Mouse (Mus musculus): ENCODE measurements around the gene Mta2. TPM values are rescaled to one million over a fixed set of nuclear protein-coding genes. Genes with fewer than 3 reads are reported as not detected.

The Mta2 gene
- 28.0 TPM for polyA plus RNA-seq (2014; fragmentation: Illumina TruSeq; extraction: RNeasy Lipid Tissue Mini Kit (QIAGEN cat#74804); ENCODE audit: low read depth, low replicate concordance)

DNA sequence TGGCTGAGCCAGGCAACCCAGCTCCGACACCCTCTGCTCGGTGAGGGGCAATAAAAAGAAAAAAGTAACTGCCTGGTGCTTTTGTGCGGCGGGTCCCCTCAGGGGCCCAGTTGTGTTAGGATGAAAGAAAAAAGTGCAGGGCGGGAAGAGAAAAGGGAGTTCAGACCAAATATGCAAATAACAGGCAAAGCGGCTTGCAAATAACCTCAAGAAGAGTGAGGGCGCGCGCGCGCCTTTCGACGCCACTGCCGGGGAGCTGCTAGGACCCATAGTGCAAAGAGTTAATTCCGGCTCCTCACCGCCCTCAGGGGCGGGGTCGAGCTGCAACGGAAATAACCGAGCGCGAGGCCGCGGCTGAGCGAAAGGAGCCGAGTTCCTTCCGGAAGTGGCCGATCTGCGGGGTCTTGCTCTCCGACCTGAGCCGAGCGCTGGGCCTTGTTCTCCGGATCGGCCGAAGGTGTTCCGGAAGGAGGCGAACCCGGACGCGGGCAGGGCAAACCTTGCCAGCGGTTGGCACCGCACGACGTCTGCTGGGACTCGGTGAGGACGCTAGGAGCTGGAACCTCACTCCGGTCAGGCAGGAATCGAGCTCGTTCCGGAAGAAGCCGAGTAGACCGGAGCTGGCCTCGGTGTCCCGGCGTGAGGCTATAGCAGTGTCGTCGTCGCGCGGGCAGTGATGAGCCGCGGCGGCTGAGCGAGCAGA lies at the start of gene Mta2:
Mta2 (plus strand) TSS at position 361 of the 703 bp plus-strand sequence.

DNA sequence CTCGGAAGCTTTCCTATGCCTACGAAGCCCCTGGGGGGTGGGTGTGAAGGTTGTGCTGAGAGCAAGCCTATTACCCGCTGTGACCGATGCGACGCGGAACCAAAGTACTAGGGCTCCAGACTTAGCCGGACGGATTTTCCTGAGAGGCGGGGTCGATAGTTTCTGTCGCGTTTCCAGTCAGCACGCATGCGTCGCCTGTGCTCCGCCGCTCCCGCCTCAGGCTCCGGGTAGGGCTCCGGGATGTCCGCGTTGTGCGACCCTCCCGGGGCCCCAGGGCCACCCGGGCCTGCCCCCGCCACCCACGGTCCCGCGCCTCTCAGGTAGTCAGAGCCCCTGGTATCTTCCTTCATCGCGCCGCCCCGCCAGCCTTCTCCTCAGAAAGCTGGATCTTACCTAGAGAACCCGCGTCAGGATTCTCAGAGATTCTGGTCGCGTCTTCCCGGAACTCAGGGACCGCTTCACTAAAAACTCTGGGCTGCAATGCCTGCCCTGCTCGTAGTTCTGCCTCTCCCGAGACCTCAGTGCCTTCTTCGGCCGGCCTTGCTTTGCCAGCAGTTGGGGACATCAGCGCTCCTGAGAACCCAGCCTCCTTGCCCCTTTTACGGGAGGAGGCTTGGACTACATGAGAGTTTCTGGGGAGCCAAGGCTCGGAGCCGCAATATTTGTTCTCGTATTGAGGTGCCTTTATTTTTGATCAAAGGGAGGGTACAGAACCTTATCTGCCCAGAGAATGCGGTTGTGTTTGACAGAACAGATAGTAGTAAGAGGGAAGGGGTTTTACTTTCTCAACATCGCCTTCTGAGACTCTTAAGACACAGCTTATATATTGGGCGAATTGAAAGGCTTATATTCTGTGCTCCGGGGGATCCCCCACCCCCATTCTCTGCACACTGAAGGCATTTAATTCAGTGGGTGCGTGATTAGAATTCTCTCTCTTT lies 48.6 kb upstream of the Mta2 start, which contains the start of gene Ints5:
Ints5 (plus strand) TSS at position 177 of the 938 bp plus-strand sequence.

DNA sequence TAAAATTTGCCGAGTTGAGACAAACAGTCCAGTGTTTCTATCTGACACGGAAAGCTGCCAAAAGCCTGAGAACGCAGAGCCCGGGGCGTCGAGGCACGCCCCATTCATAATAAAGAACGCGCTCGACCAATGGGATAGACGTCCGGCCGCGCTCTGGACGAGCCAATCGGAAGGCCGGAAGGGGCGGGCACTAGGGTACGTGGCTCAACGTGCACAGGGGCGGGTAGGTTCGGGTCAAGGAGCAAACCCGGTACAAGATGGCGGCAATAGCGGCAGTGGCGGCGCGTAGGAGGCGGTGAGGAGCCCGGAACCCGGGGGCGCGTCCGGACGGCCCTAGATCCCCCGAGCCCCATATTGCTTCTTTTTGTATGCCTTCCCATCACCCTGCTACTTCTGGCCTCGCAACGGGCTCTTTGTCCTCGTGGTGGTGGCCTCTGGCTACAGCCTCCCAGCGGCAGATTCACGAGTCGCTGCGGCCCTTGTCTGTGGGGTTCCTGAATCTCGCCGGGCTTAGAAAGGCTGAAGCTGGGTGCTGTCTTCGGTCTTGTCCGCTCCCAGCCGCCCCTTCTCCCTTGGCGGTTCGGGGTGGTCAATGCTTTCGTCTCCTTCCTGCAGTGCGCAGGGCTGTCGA lies 43.7 kb upstream of the Mta2 start, which contains the start of gene Ganab:
Ganab (plus strand) TSS at position 207 of the 631 bp plus-strand sequence.

DNA sequence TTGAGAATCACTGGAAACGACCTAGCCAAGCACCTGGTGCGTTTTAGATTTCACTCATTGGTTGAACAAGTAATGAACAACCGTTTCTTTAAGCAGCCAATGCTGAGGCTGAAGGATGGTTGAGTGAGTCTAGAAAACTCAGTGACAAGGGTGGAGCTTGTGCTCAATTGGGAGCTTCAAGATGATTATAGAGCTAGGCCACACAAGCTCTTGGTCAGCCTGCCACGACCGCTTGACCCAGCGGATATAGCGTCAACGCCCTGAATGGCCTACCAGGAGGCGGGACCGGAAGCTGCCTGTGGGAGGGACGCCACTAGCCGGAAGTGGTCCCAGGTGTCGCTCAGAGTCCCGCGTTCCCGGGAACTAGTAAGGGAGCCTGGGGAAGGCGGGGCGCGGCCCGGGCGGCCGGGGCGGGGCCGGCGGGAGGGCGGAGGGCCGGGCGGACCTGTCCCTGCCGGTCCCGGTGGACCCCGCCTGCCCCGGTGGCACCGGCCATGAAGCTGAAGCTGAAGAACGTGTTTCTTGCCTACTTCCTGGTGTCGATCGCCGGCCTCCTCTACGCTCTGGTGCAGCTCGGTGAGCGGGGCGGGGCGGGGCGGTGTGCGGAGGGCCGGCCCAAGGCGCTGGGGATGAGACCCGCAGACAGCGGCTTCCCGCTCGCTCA lies 21.5 kb upstream of the Mta2 start, which contains the start of gene B3gat3:
B3gat3 (plus strand) TSS at position 302 of the 664 bp plus-strand sequence.

DNA sequence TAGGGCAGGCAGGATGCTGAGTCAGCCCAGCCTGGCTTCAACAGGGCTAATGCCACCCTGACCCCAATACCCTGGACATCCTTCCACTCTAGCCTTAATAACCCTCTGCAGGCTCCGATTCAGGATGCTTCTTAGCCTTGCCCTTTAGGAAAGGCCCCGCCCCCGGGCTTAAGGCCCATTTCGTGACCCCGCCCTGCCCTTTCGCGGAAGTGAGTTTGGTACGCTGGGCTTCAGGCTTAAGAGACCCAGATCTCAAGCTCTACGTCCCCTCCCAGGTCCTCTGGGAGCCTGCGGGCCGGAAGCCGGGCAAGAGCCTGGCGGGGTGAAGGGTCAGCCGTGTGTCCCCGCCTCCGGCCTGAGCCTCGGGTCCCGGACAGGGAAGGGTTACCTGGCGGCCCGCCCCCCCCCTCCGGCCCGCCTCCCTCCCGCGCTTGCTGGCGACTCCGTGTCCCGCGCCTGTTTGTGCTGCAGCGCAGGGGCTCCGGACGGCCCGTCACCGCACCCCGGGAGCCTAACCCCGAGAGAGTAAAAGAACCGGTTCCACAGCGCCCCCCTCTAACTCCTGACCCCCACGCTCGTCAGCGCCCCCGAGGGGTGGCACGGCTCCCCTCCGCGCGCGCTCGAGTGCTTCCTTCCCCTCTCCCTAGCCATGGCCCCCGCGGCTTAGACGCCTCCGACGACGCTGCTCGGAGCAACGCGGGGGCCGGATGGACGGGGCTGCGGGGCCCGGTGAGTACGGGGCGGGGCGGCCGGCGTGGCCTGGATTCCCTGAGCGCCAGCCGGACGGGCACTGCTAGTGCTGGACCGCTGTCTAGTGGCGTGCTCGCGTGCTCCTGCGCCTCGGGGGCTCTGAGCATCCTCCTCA lies 12.2 kb upstream of the Mta2 start, which contains the start of the genes Rom1 and Eml3:
Rom1 (minus strand) TSS at position 133 of the 865 bp plus-strand sequence.
Eml3 (plus strand) TSS at position 329 of the 865 bp plus-strand sequence.

DNA sequence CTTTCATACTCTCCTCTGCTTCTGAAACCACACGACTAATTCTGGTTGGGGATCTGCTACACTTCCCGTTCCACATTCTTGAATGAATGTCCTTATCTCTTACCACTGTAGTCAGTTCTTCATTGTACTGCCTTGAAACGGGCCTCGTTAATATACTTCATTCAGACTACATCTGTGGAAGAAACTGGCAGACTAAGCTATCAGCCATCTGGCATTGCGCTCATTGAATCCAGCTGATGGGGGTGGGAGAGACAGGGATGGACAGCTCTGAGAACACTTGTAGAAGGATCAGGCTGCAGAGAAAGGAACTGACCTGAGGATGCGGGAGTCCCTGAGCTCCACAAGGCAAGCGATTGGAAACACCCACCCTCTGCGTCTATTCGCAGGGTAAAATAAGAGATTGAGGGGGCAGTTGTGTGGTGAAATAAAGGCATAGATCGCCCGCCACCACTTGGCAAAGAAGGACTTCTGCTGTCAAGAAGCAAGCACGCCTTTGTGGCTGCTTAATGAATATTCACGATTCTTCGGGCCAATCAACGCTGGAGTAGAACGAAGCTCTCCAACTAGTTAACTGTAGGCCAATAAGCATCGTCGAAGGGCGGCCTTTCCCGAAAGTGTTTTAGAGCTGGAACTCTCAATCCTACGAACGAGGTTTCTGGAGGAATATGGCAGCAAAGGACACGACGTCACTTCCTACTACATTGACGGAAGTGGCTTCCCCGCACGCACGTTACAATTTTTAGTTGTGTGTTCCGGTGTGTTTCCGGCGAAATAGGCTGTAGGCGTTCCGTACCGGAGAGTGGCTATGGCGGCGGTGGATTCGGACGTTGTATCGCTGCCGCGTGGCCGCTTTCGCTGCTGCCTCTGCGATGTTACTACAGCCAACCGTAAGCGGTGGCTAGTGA lies 11.7 kb downstream of the Mta2 start, which contains the start of gene Tut1:
Tut1 (plus strand) TSS at position 713 of the 905 bp plus-strand sequence.

DNA sequence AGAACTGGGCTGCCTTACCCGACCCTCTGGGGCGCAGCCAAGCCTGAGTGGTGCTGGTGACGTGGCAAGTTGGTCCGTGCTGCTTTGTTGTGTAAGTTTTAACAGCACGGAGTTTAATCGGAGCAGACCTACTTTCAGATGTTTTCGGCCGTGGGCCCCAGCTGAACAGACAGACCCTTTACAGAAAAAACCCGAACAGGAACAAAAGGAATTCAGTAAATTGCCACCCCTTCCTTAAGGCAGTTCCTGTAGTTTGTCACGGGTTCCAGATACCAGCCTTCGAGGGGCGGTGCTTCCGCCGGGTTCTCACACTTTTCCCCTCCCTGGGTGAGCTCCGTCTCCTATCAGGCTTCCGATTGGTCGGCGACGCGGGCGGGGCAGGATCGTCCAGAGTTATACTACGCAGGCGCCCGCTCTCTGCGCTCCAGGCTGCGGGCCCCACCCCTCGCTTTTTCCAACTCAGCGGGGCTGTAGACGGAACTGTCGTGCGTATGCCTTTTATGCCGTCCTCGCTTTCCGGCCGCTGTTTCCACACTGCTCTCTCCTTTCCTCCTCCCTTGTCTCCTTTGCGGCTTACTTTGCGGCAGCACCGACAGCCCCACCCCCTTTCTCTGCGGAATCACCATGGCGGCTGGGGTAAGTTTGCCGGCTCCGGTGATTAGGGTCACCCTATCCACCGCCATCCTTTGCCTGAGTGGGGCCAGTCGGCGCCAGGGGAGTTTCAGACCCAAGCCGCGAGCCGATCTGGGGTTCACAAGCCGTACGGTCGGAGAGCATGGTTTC lies 25.1 kb downstream of the Mta2 start, which contains the start of gene Eef1g:
Eef1g (plus strand) TSS at position 452 of the 783 bp plus-strand sequence.

DNA sequence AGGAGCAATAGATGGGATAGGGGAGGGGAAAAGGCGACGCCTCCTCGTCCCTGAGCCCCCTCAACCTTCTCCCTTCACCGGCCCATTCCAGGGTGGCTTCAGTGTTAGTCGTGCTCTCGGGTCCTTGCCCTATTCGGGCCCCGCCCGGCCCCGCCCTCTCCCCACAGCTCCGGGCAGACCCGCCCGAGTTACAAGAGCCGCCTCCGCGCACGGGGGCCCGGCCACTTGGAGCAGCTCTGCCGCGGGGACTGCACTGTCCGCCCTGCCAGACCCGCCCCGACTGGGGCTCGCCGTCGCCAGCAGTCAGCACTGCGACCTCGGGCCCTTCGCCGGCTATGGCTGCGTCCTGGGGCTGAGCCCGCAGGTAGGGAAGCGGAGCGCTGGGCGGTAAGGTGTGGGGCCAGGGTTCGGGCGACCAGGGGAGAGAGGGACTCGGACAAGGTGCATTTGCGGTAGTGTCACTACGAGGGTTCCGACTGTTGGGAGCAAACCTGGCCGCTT lies 47.4 kb downstream of the Mta2 start, which contains the start of gene Ahnak:
Ahnak (plus strand) TSS at position 219 of the 501 bp plus-strand sequence.

Other genes starting within 250 kb of the Mta2 start
- 49.2 TPM for gene Slc3a2, start 218.5 kb upstream of the Mta2 start, polyA plus RNA-seq (2014; fragmentation: Illumina TruSeq; extraction: RNeasy Lipid Tissue Mini Kit (QIAGEN cat#74804); ENCODE audit: low read depth, low replicate concordance)
- 8.7 TPM for gene Wdr74, start 206.0 kb upstream of the Mta2 start, polyA plus RNA-seq (2014; fragmentation: Illumina TruSeq; extraction: RNeasy Lipid Tissue Mini Kit (QIAGEN cat#74804); ENCODE audit: low read depth, low replicate concordance)
- not detected for gene 1700092M07Rik, start 201.2 kb upstream of the Mta2 start, polyA plus RNA-seq (2014; fragmentation: Illumina TruSeq; extraction: RNeasy Lipid Tissue Mini Kit (QIAGEN cat#74804); ENCODE audit: low read depth, low replicate concordance)
- gene Stx5a, start 200.5 kb upstream of the Mta2 start, polyA plus RNA-seq (2014; fragmentation: Illumina TruSeq; extraction: RNeasy Lipid Tissue Mini Kit (QIAGEN cat#74804); ENCODE audit: low read depth, low replicate concordance), result 45.2 TPM
- 39.4 TPM for gene Nxf1, start 184.8 kb upstream of the Mta2 start, polyA plus RNA-seq (2014; fragmentation: Illumina TruSeq; extraction: RNeasy Lipid Tissue Mini Kit (QIAGEN cat#74804); ENCODE audit: low read depth, low replicate concordance)
- gene Tmem223, start 170.9 kb upstream of the Mta2 start, polyA plus RNA-seq (2014; fragmentation: Illumina TruSeq; extraction: RNeasy Lipid Tissue Mini Kit (QIAGEN cat#74804); ENCODE audit: low read depth, low replicate concordance), result 19.2 TPM
- gene Tmem179b, start 167.4 kb upstream of the Mta2 start, polyA plus RNA-seq (2014; fragmentation: Illumina TruSeq; extraction: RNeasy Lipid Tissue Mini Kit (QIAGEN cat#74804); ENCODE audit: low read depth, low replicate concordance), result 30.8 TPM
- not detected for gene Taf6l, start 155.5 kb upstream of the Mta2 start, polyA plus RNA-seq (2014; fragmentation: Illumina TruSeq; extraction: RNeasy Lipid Tissue Mini Kit (QIAGEN cat#74804); ENCODE audit: low read depth, low replicate concordance)
- 19.2 TPM for gene Polr2g, start 143.3 kb upstream of the Mta2 start, polyA plus RNA-seq (2014; fragmentation: Illumina TruSeq; extraction: RNeasy Lipid Tissue Mini Kit (QIAGEN cat#74804); ENCODE audit: low read depth, low replicate concordance)
- not detected for gene Zbtb3, start 139.3 kb upstream of the Mta2 start, polyA plus RNA-seq (2014; fragmentation: Illumina TruSeq; extraction: RNeasy Lipid Tissue Mini Kit (QIAGEN cat#74804); ENCODE audit: low read depth, low replicate concordance)
- gene Ttc9c, start 122.5 kb upstream of the Mta2 start, polyA plus RNA-seq (2014; fragmentation: Illumina TruSeq; extraction: RNeasy Lipid Tissue Mini Kit (QIAGEN cat#74804); ENCODE audit: low read depth, low replicate concordance), result 27.0 TPM
- 49.7 TPM for gene Hnrnpul2, start 121.9 kb upstream of the Mta2 start, polyA plus RNA-seq (2014; fragmentation: Illumina TruSeq; extraction: RNeasy Lipid Tissue Mini Kit (QIAGEN cat#74804); ENCODE audit: low read depth, low replicate concordance)
- gene AC129217.1, start 112.1 kb upstream of the Mta2 start, polyA plus RNA-seq (2014; fragmentation: Illumina TruSeq; extraction: RNeasy Lipid Tissue Mini Kit (QIAGEN cat#74804); ENCODE audit: low read depth, low replicate concordance), result not detected
- gene Bscl2, start 104.4 kb upstream of the Mta2 start, polyA plus RNA-seq (2014; fragmentation: Illumina TruSeq; extraction: RNeasy Lipid Tissue Mini Kit (QIAGEN cat#74804); ENCODE audit: low read depth, low replicate concordance), result 6.6 TPM
- gene Gng3, start 102.7 kb upstream of the Mta2 start, polyA plus RNA-seq (2014; fragmentation: Illumina TruSeq; extraction: RNeasy Lipid Tissue Mini Kit (QIAGEN cat#74804); ENCODE audit: low read depth, low replicate concordance), result not detected
- not detected for gene Lrrn4cl, start 91.1 kb upstream of the Mta2 start, polyA plus RNA-seq (2014; fragmentation: Illumina TruSeq; extraction: RNeasy Lipid Tissue Mini Kit (QIAGEN cat#74804); ENCODE audit: low read depth, low replicate concordance)
- 32.8 TPM for gene Ubxn1, start 70.4 kb upstream of the Mta2 start, polyA plus RNA-seq (2014; fragmentation: Illumina TruSeq; extraction: RNeasy Lipid Tissue Mini Kit (QIAGEN cat#74804); ENCODE audit: low read depth, low replicate concordance)
- 2.7 TPM for gene Uqcc3, start 61.0 kb upstream of the Mta2 start, polyA plus RNA-seq (2014; fragmentation: Illumina TruSeq; extraction: RNeasy Lipid Tissue Mini Kit (QIAGEN cat#74804); ENCODE audit: low read depth, low replicate concordance)
- gene Lbhd1, start 58.1 kb upstream of the Mta2 start, polyA plus RNA-seq (2014; fragmentation: Illumina TruSeq; extraction: RNeasy Lipid Tissue Mini Kit (QIAGEN cat#74804); ENCODE audit: low read depth, low replicate concordance), result 49.1 TPM
- not detected for gene Gm49403, start 57.9 kb upstream of the Mta2 start, polyA plus RNA-seq (2014; fragmentation: Illumina TruSeq; extraction: RNeasy Lipid Tissue Mini Kit (QIAGEN cat#74804); ENCODE audit: low read depth, low replicate concordance)
- gene 1810009A15Rik, start 53.0 kb upstream of the Mta2 start, polyA plus RNA-seq (2014; fragmentation: Illumina TruSeq; extraction: RNeasy Lipid Tissue Mini Kit (QIAGEN cat#74804); ENCODE audit: low read depth, low replicate concordance), result 9.1 TPM
- not detected for gene Gm49416, start 52.9 kb upstream of the Mta2 start, polyA plus RNA-seq (2014; fragmentation: Illumina TruSeq; extraction: RNeasy Lipid Tissue Mini Kit (QIAGEN cat#74804); ENCODE audit: low read depth, low replicate concordance)
- gene Ints5, start 48.9 kb upstream of the Mta2 start, polyA plus RNA-seq (2014; fragmentation: Illumina TruSeq; extraction: RNeasy Lipid Tissue Mini Kit (QIAGEN cat#74804); ENCODE audit: low read depth, low replicate concordance), result 0.77 TPM
- 79.5 TPM for gene Ganab, start 43.8 kb upstream of the Mta2 start, polyA plus RNA-seq (2014; fragmentation: Illumina TruSeq; extraction: RNeasy Lipid Tissue Mini Kit (QIAGEN cat#74804); ENCODE audit: low read depth, low replicate concordance)
- gene B3gat3, start 21.5 kb upstream of the Mta2 start, polyA plus RNA-seq (2014; fragmentation: Illumina TruSeq; extraction: RNeasy Lipid Tissue Mini Kit (QIAGEN cat#74804); ENCODE audit: low read depth, low replicate concordance), result 6.2 TPM
- 0.50 TPM for gene Rom1, start 12.5 kb upstream of the Mta2 start, polyA plus RNA-seq (2014; fragmentation: Illumina TruSeq; extraction: RNeasy Lipid Tissue Mini Kit (QIAGEN cat#74804); ENCODE audit: low read depth, low replicate concordance)
- 5.5 TPM for gene Eml3, start 12.3 kb upstream of the Mta2 start, polyA plus RNA-seq (2014; fragmentation: Illumina TruSeq; extraction: RNeasy Lipid Tissue Mini Kit (QIAGEN cat#74804); ENCODE audit: low read depth, low replicate concordance)
- gene Tut1, start 12.0 kb downstream of the Mta2 start, polyA plus RNA-seq (2014; fragmentation: Illumina TruSeq; extraction: RNeasy Lipid Tissue Mini Kit (QIAGEN cat#74804); ENCODE audit: low read depth, low replicate concordance), result 2.6 TPM
- gene Eef1g, start 25.2 kb downstream of the Mta2 start, polyA plus RNA-seq (2014; fragmentation: Illumina TruSeq; extraction: RNeasy Lipid Tissue Mini Kit (QIAGEN cat#74804); ENCODE audit: low read depth, low replicate concordance), result 44.9 TPM
- 3.2 TPM for gene Ahnak, start 47.4 kb downstream of the Mta2 start, polyA plus RNA-seq (2014; fragmentation: Illumina TruSeq; extraction: RNeasy Lipid Tissue Mini Kit (QIAGEN cat#74804); ENCODE audit: low read depth, low replicate concordance)
- not detected for gene Scgb1a1, start 146.1 kb downstream of the Mta2 start, polyA plus RNA-seq (2014; fragmentation: Illumina TruSeq; extraction: RNeasy Lipid Tissue Mini Kit (QIAGEN cat#74804); ENCODE audit: low read depth, low replicate concordance)
- gene Asrgl1, start 193.8 kb downstream of the Mta2 start, polyA plus RNA-seq (2014; fragmentation: Illumina TruSeq; extraction: RNeasy Lipid Tissue Mini Kit (QIAGEN cat#74804); ENCODE audit: low read depth, low replicate concordance), result 7.7 TPM

Measured in liver, adult 10 weeks (tissue).